Mouse (Mus musculus): ENCODE measurements around the gene Mrpl33.

The Mrpl33 gene

GRCm38 (mm10) chr5:31698931-31699330, 102.2 kb downstream of the Mrpl33 start:
- DNase-seq (ENCODE audit: low spot score): no peak

DNA sequence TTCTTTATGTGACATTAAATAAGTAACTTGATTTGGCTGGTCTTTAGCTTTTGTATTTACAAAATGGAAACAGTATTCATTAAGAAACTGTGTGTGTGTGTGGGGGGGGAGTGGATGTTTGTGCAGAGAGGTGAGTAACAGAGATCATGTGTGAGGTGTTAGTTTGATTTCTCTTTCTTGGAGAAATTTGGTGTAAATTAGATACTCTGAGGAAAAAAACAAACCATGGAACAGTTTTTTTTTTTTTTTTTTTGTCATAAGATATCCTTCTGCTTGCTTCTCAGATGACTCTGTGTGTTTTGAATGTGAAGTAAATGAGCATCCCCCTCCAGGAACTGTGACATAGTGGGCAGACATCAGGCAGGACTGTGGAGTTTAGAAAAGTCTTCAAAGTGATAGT, 102.7 kb downstream of the Mrpl33 start:
- no peak for DNase-seq (ENCODE audit: low spot score)

DNA sequence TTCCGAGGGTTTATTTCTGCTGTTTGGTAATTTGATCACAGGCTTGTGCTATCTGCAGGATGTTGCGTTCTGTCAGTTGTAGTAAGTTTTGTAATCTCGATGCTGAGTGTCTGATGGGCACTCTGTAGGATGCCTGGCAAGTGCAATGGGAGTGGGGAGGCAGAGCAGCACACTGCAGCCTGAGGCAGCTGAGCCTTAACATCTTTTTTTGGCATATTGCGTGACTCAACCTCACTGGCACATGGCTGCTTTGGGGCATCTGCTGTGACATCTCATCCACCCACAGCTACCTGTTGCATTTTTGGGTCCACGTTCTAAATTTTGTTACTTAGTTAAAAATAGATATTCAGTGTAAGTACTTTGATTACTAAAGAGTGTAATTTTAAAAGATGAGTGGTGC, 108.2 kb downstream of the Mrpl33 start:
- no peak for DNase-seq (ENCODE audit: low spot score)

GRCm38 (mm10) chr5:31706826-31707225, 110.1 kb downstream of the Mrpl33 start:
- DNase-seq (ENCODE audit: low spot score): no peak

- DNase-seq (ENCODE audit: low spot score): no peak
Observed at GRCm38 (mm10) chr5:31709389-31709788, 112.7 kb downstream of the Mrpl33 start.

GRCm38 (mm10) chr5:31713280-31713711, 116.6 kb downstream of the Mrpl33 start:
- no peak for DNase-seq (ENCODE audit: low spot score)

DNA sequence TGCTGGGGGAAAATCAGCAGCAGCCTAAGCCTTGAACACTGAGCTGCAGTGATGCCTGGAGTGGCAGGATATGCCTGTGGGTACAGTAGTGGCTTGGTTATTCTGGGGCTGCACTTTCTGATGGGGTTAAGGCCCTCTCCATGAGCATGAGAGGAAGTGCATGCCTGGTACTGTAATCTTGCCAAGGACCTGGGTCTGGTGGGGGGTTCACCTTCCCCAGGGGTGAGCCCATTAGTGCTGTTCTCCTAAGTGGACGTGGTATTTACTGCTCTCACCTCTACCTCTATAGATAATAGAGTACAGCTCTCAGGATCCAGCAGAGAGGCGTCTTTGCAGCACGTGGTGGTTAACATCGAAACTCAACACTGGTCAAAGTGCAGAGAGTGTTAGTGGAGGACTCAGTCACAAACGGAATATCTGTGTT, 117.1 kb downstream of the Mrpl33 start:
- DNase-seq (ENCODE audit: low spot score): no peak
